Mouse (Mus musculus): ENCODE measurements around the gene C1rl. TPM values are rescaled to one million over a fixed set of nuclear protein-coding genes. Genes with fewer than 3 reads are reported as not detected.

The C1rl gene
- 1 to 10 TPM; 1.1 to 1.3 TPM for total RNA-seq (2021)

DNA sequence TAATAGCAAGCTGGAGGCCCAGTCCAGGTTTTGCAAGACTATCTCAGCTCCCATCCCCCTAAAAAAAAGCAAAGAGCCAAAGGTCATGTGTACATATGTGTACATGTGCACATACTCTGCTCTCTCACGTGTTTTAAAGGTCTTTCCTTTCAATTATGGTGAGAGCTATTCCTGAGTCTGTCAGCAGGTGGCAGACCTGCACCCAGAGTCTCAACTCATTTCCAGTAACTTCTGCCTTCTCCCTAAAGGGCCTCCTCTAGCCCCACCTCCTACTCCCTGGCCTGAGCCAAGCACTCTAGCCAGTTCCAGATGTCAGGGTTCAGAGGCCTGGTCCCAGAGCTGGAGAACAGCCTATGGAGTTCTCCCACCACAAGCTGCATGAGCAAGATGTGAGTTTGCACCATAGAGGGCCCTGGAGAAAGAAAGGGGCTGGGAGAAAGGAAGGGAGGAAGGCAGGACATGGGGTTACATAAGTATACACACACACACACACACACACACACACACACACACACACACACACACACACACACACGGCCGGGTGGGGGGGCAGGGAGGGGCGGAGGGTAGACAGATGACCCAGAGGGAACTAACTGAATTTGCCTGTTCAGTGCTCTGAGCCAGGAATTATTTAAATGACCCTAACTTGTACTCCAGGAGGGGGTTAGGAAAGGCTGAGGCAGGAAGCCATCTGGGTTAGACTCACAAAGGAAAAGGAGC lies at the start of gene C1rl:
TSS of gene C1rl (plus strand) at position 272 of the 720 bp plus-strand sequence.
- intact Hi-C loops (cut with DNase I) = loop anchor here (5.0 kb wide), 1 partner anchor 49 kb away; the partner anchor contains the start of gene C1s1
- peak; percentile 79 for DNase-seq (ENCODE audit: low spot score)

DNA sequence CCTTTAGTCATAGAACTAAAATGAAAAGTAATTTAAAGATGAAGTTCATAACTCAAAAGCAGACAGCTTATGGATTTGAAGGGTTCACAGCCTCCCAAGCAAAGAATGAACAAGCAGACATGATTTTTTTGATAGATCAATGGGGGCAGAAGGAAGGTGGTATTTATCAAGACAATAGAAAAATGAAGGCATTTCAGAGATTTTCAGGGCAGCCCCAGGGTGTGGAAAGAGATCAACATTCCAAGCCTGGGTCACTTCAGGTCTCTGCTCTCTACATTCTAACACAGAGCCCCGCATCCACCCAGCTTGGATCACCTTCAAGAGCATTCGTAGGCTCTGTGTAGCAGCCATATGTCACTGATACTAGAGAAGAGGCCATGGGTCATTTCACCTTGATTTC lies 49.6 kb upstream of the C1rl start:
- DNase-seq (ENCODE audit: low spot score) = no peak
- intact Hi-C loops (cut with DNase I) = no loop called here

DNA sequence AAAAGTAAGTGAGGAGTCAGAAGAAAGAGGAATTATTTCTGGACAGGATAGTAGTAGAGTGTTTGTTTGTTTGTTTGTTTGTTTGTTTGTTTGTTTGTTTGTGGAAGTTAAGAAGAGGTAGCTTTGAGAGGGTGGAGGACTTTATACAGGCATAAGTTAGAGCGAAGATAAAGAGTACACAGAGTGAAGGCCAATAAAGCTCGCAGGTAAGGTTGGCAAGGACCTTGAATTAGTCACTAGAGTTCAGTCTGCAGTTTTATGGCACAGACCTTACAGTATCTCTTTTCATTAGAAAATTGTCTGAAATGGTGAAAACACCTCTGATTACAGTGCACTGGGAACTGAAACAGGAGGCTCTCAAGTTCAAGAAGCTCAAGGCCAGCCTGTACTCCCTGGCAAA lies 46.9 kb upstream of the C1rl start:
- DNase-seq (ENCODE audit: low spot score) = no peak
- intact Hi-C loops (cut with DNase I) = no loop called here

DNA sequence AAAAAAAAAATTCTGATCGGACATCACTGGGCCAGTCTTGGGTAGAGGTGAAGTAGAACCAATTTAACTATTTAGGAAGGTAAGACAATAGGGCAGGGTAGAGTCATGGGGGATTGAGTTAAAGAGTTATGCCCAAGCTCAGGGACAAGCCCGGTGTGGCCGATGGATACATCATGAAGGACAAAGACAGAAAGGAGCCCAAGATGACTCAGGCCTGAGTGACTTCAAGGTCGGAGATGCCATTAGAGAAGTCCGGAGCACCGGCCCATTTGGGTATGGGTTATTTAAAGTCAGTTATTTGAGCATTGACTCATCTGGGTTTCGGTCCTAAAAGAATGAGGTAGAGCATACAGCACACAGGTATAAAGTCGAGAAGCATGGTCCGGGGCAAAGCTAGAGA lies 46.5 kb upstream of the C1rl start:
- no peak for DNase-seq (ENCODE audit: low spot score)

DNA sequence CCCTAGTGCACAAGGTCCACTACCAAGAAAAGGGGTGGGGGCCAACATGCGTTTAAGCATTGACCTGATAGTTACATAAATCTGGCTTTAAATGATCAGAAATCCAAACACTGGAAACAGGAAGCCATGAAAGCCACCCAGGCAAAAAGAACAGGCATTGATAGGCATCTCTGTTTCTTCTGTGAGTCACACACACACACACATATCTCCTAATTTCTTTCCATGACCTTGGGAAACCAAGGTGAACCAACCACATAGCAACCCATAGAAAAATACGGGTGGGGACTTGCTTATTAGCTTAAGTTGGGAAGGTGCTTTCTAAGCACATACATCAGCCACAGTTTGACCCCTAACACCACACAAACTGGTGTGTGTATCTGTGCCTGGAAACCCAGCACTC lies 45.6 kb upstream of the C1rl start:
- no peak for DNase-seq (ENCODE audit: low spot score)
- intact Hi-C loops (cut with DNase I) = no loop called here

More for the DNA sequence above, 46.5 kb upstream of the C1rl start:
- intact Hi-C loops (cut with DNase I) = no loop called here

DNA sequence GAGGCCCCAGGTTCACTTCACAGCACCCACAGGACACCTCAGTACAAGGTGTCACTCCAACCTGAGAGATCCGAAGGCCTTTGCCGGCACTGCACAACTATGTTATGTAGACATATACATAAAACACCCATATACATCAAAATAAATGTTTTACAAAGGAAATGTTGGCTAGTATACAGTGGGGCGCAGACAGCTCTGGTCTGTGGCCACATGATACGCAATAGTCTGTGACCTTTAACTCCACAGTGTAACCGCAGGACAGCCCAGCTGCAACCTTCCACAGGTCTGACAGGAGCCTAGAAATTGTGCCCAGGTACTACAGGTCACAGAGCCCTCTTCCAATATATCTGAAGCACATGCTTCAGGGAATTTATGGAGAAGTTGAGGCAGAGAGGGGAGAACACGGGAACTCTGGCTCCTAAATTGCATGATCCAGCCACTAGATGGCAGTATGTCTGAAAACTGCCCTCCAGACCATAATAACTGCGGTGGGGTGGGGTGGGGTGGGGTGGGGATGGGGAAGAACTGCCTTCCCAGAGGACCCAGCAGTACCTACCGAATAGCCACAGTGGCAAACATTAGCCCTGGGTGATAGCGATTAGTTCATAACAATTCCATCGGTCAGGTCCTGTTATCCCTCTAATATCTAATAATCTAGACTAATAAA lies 44.6 kb upstream of the C1rl start:
- DNase-seq (ENCODE audit: low spot score) = no peak
- intact Hi-C loops (cut with DNase I) = no loop called here

DNA sequence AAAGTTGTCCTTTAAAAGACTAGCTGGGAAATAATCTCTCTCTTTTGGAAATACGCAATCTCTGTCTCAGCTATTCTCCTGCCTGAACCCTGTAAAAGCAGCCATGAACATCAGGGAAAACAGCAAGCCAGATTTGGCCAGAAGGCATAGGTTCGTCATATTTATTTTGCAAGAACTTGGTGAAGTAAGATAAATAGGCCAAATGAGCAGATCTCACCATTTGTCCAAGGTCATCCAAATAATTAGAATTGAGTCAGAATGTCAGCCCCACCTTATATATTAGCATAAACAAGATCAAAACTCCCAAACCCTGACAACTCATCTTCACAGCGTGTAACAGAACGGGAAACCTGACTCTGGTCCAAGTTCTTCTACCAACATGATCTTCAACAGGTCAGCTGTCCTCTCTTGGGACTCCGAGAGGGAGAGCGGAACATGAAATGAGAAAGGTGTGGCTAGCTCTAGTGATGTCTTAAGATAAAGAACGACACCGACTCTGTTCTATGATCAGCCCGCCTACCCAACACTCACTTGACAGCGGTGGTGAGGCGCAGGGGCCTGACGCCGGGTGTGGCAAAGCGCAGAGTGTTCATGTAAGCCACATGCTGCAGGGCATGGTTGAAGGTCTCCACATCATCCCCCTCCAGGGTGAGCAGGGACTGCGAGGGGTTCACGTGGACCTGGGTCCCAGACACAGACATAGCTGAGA lies 43.8 kb upstream of the C1rl start:
- intact Hi-C loops (cut with DNase I) = no loop called here

DNA sequence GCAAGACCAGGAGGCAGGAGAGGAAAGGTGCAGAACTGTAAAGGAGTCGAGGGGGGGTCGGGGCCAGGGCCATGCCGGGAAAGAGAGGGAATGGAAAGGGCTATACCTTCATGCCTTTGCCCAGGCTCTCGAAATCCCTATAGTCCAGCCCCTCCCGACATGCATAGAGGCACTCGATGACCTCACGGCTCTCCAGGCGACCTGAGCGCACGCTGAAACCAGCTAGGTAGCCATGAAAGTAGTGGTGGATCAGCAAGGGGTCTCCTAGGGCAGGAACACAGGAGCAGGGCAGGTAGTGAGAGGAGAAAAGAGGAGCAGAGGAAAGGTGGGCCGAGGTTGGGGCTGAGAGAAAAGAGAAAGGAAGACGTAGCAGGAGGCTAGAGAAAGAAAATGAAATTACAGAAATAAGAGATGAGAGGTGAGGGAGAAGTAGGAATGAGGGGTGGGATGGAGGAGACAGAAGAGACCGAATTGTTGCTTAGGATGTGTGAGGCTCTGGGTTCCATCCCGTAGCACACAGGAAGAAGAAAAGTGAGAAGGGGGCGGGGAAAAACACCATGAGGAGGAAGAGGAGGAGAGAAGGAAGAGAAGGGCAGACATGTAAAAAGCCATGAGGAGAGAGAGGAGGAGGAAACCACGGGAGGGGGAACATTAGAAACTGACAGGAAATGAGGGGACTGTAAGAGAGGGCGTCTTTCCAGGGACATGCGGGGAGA lies 43.1 kb upstream of the C1rl start:
- no peak for DNase-seq (ENCODE audit: low spot score)
- intact Hi-C loops (cut with DNase I) = no loop called here

More for the DNA sequence above, 43.8 kb upstream of the C1rl start:
- DNase-seq (ENCODE audit: low spot score) = no peak

DNA sequence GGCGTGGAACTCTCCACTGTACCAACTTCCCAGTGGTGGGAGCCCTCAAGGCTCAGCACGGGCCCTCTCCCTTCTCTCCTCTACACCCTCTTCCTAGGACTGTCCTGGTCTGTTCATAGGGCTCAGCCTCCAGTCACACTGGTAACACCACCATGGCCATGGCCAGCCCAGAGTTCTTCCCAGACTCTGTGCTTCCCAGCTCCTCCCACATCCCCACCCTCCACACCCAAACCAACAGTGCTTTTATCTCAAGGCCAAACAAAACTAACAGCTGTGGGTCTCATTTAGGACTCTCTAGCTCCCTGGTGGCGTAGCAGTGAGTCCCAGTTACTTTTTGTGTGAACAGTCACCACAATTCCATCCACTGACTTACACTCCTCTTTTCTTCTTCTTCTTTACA lies 40.9 kb upstream of the C1rl start:
- intact Hi-C loops (cut with DNase I) = no loop called here
- DNase-seq (ENCODE audit: low spot score) = no peak

DNA sequence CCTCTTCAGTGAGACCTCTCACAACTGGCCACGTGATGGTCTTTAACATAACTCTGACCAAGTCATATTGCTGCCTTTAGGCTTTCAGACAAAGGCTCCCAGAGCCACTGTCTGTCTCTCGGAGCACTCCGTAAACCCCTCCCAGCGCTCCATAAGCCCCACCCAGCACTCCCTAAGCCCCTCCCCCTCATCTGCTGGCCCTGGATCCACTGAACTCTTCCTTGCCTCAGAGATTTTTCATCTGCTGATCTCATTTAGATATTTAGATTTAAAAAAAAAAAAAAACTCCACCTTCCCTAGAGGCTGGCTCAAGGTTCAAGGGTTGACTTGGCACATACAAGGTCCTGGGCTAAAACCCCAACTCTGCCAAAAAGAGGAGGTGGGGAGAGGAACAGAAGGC lies 39.2 kb upstream of the C1rl start:
- DNase-seq (ENCODE audit: low spot score) = no peak
- intact Hi-C loops (cut with DNase I) = no loop called here

DNA sequence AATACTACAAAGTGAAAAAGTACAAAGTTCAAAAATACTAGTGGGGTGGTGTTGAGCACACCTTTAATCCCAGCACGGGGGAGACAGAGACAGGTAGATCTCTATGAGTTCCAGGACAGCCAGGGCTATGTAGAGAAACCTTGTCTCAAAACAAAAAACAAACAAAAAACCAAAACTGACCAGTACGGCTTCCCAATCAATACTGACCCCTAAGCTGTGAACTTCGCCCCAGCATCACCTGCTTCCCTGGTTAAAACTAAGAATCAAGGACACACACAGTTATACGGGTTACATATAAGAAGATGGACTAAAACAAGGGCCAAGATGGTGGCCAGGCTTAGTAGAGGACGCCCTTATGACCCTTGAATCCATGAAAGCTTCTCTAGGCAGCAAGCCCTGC lies 36.7 kb upstream of the C1rl start:
- DNase-seq (ENCODE audit: low spot score) = no peak
- intact Hi-C loops (cut with DNase I) = no loop called here

DNA sequence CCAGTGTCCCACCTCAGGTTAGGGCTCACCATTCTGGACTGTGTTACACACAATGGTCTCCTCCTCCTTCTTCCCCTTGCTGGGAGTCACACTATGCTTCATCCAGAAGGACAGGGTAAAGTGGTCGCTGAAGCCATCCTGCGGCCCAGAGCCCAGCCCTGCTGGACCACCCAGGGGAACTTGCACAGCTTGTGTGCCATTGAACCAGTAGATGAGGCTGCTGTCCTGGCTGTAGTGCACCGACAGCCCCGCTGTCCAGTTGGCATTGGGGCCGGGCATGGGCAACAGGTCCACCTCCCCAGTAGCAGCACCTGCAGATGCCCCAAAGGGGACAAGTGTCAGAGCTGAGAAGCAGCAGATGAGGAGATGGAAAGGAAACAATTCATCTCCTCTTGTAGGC lies 35.1 kb upstream of the C1rl start:
- DNase-seq (ENCODE audit: low spot score) = no peak
- intact Hi-C loops (cut with DNase I) = no loop called here

DNA sequence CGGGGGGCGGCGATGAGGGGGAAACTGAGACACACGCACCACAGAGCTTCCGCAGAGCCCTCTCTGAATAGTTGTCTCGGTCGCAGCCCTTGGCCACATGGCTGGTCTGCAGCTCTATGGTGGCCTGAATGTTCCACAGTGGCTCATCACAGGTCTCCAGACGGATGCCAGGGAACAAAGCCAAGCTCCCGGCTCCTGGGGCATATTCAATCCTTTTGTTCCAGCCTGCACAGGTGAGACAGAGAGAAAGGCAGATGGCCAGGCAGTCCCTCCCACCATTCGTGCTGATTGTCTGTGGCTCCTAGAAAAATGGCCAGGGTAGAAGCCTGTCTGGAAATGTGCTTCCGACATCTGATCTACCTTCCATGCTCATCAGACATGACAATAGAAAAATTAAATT lies 34.4 kb upstream of the C1rl start:
- intact Hi-C loops (cut with DNase I) = no loop called here
- no peak for DNase-seq (ENCODE audit: low spot score)

DNA sequence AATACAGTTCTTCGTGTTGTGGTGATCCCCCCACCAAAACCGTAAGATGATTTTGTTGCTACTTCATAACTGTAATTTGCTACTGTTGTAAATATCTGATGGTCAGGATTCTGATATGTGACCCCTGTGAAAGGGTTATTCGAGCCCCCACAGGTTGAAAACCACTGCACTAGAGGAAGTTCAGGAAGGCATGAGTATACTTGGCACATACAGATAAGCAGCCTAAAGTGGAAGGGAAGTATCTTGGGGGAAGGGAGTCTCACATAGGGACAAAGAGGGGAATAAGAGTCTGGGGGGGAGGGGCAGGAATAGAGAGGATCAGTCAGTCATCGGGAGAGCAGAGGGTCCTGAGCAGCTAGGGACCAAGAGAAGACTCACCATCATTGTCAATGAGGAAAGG lies 33.5 kb upstream of the C1rl start:
- intact Hi-C loops (cut with DNase I) = no loop called here
- DNase-seq (ENCODE audit: low spot score) = no peak

DNA sequence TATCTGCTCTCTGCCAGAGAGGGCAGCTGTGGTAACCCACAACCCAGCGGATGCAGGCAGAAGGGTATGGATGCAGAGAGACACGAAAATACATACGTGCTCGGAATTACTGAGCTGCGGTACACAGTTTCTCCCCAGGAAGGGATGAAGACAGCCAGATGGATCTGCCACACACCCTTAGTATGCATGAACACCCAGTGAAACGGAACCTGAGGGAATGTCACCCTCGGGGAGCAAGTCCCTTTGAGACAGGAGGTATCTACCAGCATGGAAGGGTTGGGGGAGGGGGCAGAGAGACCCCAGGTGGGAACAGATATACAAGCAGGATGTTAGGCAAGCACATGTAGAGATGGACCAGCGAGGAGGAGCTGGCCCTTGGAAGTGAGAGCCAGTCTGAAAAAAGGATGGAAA lies 29.0 kb upstream of the C1rl start:
- intact Hi-C loops (cut with DNase I) = no loop called here

DNA sequence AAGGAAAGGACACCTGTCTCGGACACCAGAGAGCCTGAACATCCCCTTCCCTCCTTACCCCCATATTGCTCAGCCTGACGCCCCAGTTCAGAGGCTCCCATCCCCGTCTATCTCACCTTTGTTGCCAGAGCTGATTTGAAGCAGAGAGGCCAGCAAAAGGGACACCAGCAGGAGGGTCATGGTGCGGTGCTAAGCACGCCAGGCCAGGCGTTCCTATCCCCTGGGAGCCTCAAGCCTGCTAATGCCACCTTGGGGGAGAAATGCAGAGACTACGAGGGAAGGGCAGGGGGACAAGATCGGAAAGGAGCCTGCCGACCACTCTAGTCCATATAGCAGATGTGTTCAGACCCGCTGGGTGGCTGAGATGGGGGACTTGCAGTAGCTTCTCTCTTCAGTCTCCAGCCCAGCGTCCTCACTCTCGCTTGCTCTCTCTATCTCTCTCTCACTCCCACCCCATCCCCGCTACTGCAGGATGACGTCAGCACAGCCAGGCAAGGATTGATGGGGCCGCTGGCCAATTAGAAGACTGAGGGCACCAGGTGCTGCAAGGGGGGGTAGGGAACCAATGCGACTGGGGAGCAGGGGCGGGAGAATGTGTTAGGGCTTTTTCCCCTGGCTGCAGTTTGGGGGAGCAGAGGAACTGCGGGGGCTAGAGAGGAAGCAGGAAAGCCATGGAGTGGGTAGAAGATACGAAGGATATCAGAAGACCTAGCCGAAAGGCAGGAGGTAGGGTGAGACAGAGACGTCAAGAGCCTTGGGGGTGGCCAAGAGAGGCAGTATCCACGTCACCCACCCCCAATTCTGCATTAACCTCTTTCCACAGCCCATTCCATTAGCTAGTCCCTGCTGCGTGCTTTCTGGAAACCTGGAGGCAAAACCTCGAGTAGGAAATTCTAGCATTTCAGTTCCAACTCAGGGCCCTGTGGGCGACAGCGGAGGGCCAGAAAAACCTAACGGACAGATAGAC lies 28.3 kb upstream of the C1rl start, which contains the start of gene Clstn3:
TSS of gene Clstn3 (minus strand) at position 490 of the 967 bp plus-strand sequence.
- intact Hi-C loops (cut with DNase I) = no loop called here

More for the DNA sequence above, 29.0 kb upstream of the C1rl start:
- DNase-seq (ENCODE audit: low spot score) = no peak

DNA sequence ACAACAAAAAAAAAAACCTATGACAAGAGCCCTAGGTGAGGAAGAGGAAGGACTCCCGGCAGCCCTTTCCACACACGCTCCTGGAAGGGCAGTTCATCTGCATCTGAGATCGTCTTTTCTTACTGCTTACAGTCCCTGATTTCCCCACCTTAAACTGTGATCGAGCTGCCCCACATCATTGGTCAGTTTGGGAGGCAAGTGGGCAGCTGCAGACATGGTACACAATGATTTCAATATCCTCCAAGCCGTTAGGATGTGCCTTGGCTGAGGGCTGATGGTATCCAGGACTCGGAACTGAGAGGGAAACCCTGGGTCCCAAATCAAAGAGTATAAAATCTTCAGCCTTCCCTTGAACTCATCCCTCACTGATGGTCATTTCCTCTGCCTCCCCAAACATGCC lies 27.6 kb upstream of the C1rl start:
- DNase-seq (ENCODE audit: low spot score) = no peak
- intact Hi-C loops (cut with DNase I) = no loop called here

More for the DNA sequence above, 28.3 kb upstream of the C1rl start, which contains the start of gene Clstn3:
- peak; percentile 41 for DNase-seq (ENCODE audit: low spot score)

DNA sequence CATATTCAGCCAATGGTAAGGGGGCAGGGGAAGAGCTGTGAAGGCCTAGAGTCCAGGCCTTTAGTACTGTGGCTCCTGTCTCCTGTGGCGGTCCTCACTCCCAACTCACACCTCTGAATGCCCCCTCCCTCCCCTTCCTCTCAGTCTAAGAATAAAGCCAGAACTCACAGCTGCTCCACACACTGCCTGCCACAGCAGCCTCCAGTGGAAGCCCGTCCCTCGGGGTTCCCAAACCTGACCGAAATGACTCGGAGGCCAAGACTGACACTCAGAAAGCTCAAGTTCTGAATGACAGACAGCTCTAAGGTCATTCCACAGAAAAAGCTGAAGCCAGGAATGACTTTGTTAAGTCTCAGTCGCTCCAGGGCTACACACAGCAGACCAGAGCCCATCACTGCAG lies 27.2 kb upstream of the C1rl start:
- intact Hi-C loops (cut with DNase I) = no loop called here
- no peak for DNase-seq (ENCODE audit: low spot score)

DNA sequence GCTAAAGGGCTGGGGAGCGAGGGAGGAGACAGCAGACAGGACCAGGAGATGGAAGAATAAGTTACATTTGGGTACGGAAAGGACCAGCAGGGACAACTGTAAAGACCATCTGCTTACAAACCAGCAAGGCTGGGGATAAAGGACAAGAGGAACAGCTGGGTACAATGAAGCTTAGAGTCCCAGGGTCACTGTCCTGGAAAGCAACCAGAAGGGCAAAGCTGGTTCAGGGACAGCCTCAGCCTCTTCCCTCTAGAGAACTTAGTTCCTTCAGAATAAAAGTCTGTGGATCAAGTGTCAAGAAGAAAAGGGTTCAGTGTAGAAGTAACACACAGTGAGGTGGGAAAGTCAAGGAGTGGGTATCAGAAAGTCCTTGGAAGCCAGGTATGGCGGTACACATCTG lies 21.8 kb upstream of the C1rl start:
- intact Hi-C loops (cut with DNase I) = no loop called here
- no peak for DNase-seq (ENCODE audit: low spot score)

Measured in heart, postnatal 25 days (tissue).